Mouse (Mus musculus): ENCODE data around the gene Mcm7.
A peak's percentile ranks its signal among the peaks of the same experiment; 100 is the strongest.

- TF ChIP-seq CTCF (IDR thresholded peaks at IDR 0.05) (peak; percentile 24; the same call in 1 of the 2 replicates), EP300 (IDR thresholded peaks at IDR 0.05) (no peak)
These were observed 11.2 kb downstream of the Mcm7 start, which contains the start of gene Cops6 for GRCm38 (mm10) chr5:138160842-138161665.

All from lung, postnatal 0 days (tissue).